Comparison of ENCODE assay signal across 9 mouse cellular contexts in genomic region chr17:5089541-5089940, GRCm38 (mm10).
A peak's percentile ranks its signal among the peaks of the same experiment; 100 is the strongest.
DNase-seq lines count a peak whose midpoint lies in the region; ATAC-seq and TF ChIP-seq lines count a peak whose summit lies in the region.
"Had no signal": no experiment of that assay in that cellular context is flagged by ENCODE, and none has a peak within 500 bp of the region (broad histone marks: within the 10 kb centered on the region; RNA-seq: fewer than 3 reads in every experiment).

No protein-coding gene starts in this region.

- H3K4me1 ChIP-seq in heart, embryonic 16.5 days (ENCODE audit: control insufficient read depth, insufficient read depth, low read length) = peaks cover 46% of the 10 kb centered on the region
- peaks cover 14% of the 10 kb centered on the region for H3K4me1 ChIP-seq in heart, adult 2 months (ENCODE audit: control insufficient read depth, insufficient read depth, low read length)
- H3K4me1 ChIP-seq in kidney, adult 2 months (ENCODE audit: control insufficient read depth, insufficient read depth, low read length) = peaks cover 29% of the 10 kb centered on the region
- H3K4me1 ChIP-seq in cerebellum, adult 2 months (ENCODE audit: control insufficient read depth, insufficient read depth, low read length) = peaks cover 43% of the 10 kb centered on the region

- H3K4me2 ChIP-seq in heart, embryonic 16.5 days (ENCODE audit: low read depth, low read length) = peak overlapping the region; percentile 22
- H3K4me2 ChIP-seq: neural tube, embryonic 13.5 days had no signal

- 38% methylated on average over 12 of the region's 12 CpGs for WGBS in heart, embryonic 16.5 days
- WGBS in heart, adult 2 months = 59% methylated on average over 12 of the region's 12 CpGs
- 21% methylated on average over 12 of the region's 12 CpGs for WGBS in kidney, adult 2 months
- WGBS in cerebellum, adult 2 months = 49% methylated on average over 12 of the region's 12 CpGs

- no peak overlapping the region for H3K4me3 ChIP-seq in heart, embryonic 16.5 days (ENCODE audit: low read length)
- no peak overlapping the region for H3K4me3 ChIP-seq in heart, adult 2 months
- H3K4me3 ChIP-seq in kidney, adult 2 months (ENCODE audit: insufficient read depth, low read depth, low read length) = no peak overlapping the region
- H3K4me3 ChIP-seq in cerebellum, adult 2 months (replicated peaks; ENCODE audit: insufficient read depth, low read depth, low read length) = no peak overlapping the region
- H3K4me3 ChIP-seq: neural tube, embryonic 13.5 days had no signal

- no peaks in the 10 kb centered on the region for H3K27me3 ChIP-seq in heart, embryonic 16.5 days (ENCODE audit: control insufficient read depth, insufficient read depth, low read length)
- H3K27me3 ChIP-seq in heart, adult 2 months (ENCODE audit: control insufficient read depth, insufficient read depth, low read length) = no peaks in the 10 kb centered on the region
- no peaks in the 10 kb centered on the region for H3K27me3 ChIP-seq in kidney, adult 2 months (replicated peaks; ENCODE audit: control insufficient read depth, insufficient read depth, low read length)
- no peaks in the 10 kb centered on the region for H3K27me3 ChIP-seq in cerebellum, adult 2 months (ENCODE audit: control insufficient read depth, insufficient read depth, low read length)
- H3K27me3 ChIP-seq: neural tube, embryonic 13.5 days had no signal

- peaks cover 9% of the 10 kb centered on the region for H3K79me2 ChIP-seq in heart, adult 2 months (replicated peaks; ENCODE audit: control insufficient read depth, insufficient read depth, low read length)

- no peak for ATAC-seq in heart, embryonic 16.5 days (replicated peaks; ENCODE audit: extremely low read depth, insufficient read depth, low FRiP score)
- ATAC-seq in neutrophil, adult 5-6 weeks (ENCODE audit: extremely low read depth, insufficient number of reproducible peaks, low FRiP score, poor library complexity, severe bottlenecking) = peak; percentile 36; the same call in 1 of the 2 replicates

- TF ChIP-seq EP300 in heart, adult 2 months (IDR thresholded peaks at IDR 0.05; ENCODE audit: insufficient read depth, low read depth, low read length) = no peak

- TF ChIP-seq CTCF in heart, adult 2 months (IDR thresholded peaks at IDR 0.05) = no peak
- TF ChIP-seq CTCF in kidney, adult 2 months (conservative IDR thresholded peaks at IDR 0.05; ENCODE audit: insufficient read depth, insufficient read length, low read depth, low read length) = 0 out of 2 replicates have a peak, but pooled peaks have one; percentile 1
- no peak for TF ChIP-seq CTCF in cerebellum, adult 2 months (IDR thresholded peaks at IDR 0.05; ENCODE audit: borderline replicate concordance, insufficient read depth, low read depth, low read length)

- DNase-seq in heart, adult 2 months = no peak
- peak; percentile 93 for DNase-seq in ZHBTc4 (ENCODE audit: low read depth, low spot score)
- peak; percentile 68 for DNase-seq in kidney, adult 2 months
- DNase-seq in left cerebral cortex, postnatal 14 days (ENCODE audit: low spot score in 2 of 2) = no peak
- DNase-seq in spleen, postnatal 4 days (ENCODE audit: low spot score in 2 of 2) = no peak
- no peak for DNase-seq in cerebellum, adult 2 months

- TF ChIP-seq POLR2A in heart, adult 2 months (IDR thresholded peaks at IDR 0.05; ENCODE audit: insufficient read depth, low read depth, low read length) = no peak
- TF ChIP-seq POLR2A in kidney, adult 2 months (IDR thresholded peaks at IDR 0.05; ENCODE audit: low read depth, low read length) = no peak
- TF ChIP-seq POLR2A in cerebellum, adult 2 months (IDR thresholded peaks at IDR 0.05; ENCODE audit: borderline replicate concordance, insufficient read depth, low read length) = no peak

- no peak overlapping the region for H3K9ac ChIP-seq in heart, embryonic 16.5 days (ENCODE audit: low read length)
- H3K9ac ChIP-seq in heart, adult 2 months (ENCODE audit: low read depth, low read length) = no peak overlapping the region
- H3K9ac ChIP-seq: neural tube, embryonic 13.5 days had no signal

- intact Hi-C loops in heart, adult 2 months (cut with DNase I) = no loop called here
- intact Hi-C loops in left cerebral cortex, postnatal 14 days (cut with DNase I) = loop anchor here (10.0 kb wide), 1 partner anchor 85 kb away; no protein-coding TSS in a partner anchor

- H3K36me3 ChIP-seq in heart, embryonic 16.5 days (ENCODE audit: control insufficient read depth, insufficient read depth) = peaks cover 4% of the 10 kb centered on the region; the same call in 1 of the 2 replicates
- no peaks in the 10 kb centered on the region for H3K36me3 ChIP-seq in heart, adult 2 months (ENCODE audit: control insufficient read depth, insufficient read depth, low read length)
- no peaks in the 10 kb centered on the region for H3K36me3 ChIP-seq in kidney, adult 2 months (ENCODE audit: control insufficient read depth, insufficient read depth, low read length)
- H3K36me3 ChIP-seq: neural tube, embryonic 13.5 days had no signal

- no peaks in the 10 kb centered on the region for H3K9me3 ChIP-seq in heart, embryonic 16.5 days (replicated peaks; ENCODE audit: control insufficient read depth, low read length)
- H3K9me3 ChIP-seq: neural tube, embryonic 13.5 days had no signal

- no peak overlapping the region; the same call in 1 of the 2 replicates for H3K27ac ChIP-seq in heart, embryonic 16.5 days (ENCODE audit: low read length)
- no peak overlapping the region for H3K27ac ChIP-seq in heart, adult 2 months
- peak overlapping the region; percentile 58; the same call in 1 of the 2 replicates for H3K27ac ChIP-seq in kidney, adult 2 months (ENCODE audit: insufficient read depth, low read depth, low read length)
- no peak overlapping the region for H3K27ac ChIP-seq in cerebellum, adult 2 months (ENCODE audit: insufficient read depth, low read length)
- H3K27ac ChIP-seq: neural tube, embryonic 13.5 days had no signal

Comparison
In these comparisons a context has a peak if more than half of its experiments do, and no peak if none do; other contexts are left out.
1. DNase-seq: peak in ZHBTc4 (single experiment) and kidney, adult 2 months (single experiment); none in heart, adult 2 months (0 of 2), left cerebral cortex, postnatal 14 days (0 of 2), spleen, postnatal 4 days (0 of 2) and cerebellum, adult 2 months (0 of 2).